Mouse (Mus musculus) forebrain, embryonic 16.5 days (tissue): Measurements from ENCODE around the gene Ifi202b. TPM values are rescaled to one million over a fixed set of nuclear protein-coding genes. Genes with fewer than 3 reads are reported as not detected.
A peak's percentile ranks its signal among the peaks of the same experiment; 100 is the strongest.
"Not testable (repeated sequence)": the region's sequence is repeated elsewhere in the genome, so short reads cannot be mapped to it uniquely, and the experiment has no call there.

Source experiments
- ATAC-seq: fragments of 200-750 bp; cut with Nextera tagmentation; 2 replicates; pipeline ENCODE4 v1.8.0; 2017; ENCODE audit warnings: mild to moderate bottlenecking, moderate library complexity
- H3K27ac ChIP-seq: fragments of 300-500 bp; sonication (generic); 2 replicates; pipeline ENCODE4 v1.5.1; 2014; ENCODE audit warnings: low read length, control low read depth
- H3K27me3 ChIP-seq: fragments of 300-500 bp; sonication (generic); replicated peaks from 2 replicates; pipeline ENCODE4 v1.6.1; 2014; ENCODE audit warnings: low read length; ENCODE audit not compliant: control insufficient read depth, insufficient read depth
- H3K36me3 ChIP-seq: fragments of 300-500 bp; sonication (generic); 2 replicates; pipeline ENCODE4 v1.6.1; 2014; ENCODE audit not compliant: control insufficient read depth, insufficient read depth
- H3K4me1 ChIP-seq: fragments of 300-500 bp; sonication (generic); replicated peaks from 2 replicates; pipeline ENCODE4 v1.6.1; 2014; ENCODE audit warnings: low read length; ENCODE audit not compliant: control insufficient read depth, insufficient read depth
- H3K4me2 ChIP-seq: fragments of 300-500 bp; sonication (generic); 2 replicates; pipeline ENCODE4 v1.6.1; 2014; ENCODE audit warnings: mild to moderate bottlenecking, low read length, control low read depth
- H3K4me3 ChIP-seq: fragments of 300-500 bp; sonication (generic); replicated peaks from 2 replicates; pipeline ENCODE4 v1.5.1; 2014; ENCODE audit warnings: mild to moderate bottlenecking, low read length, control low read depth
- H3K9ac ChIP-seq: fragments of 300-500 bp; sonication (generic); replicated peaks from 2 replicates; pipeline ENCODE4 v1.6.1; 2014; ENCODE audit warnings: low read depth, low read length, control low read depth
- H3K9me3 ChIP-seq: fragments of 300-500 bp; sonication (generic); 2 replicates; pipeline ENCODE4 v1.6.1; 2016; ENCODE audit warnings: low read length; ENCODE audit not compliant: control insufficient read depth
- WGBS: fragments of 180-500 bp; shearing (Covaris S2); extraction: QIAGEN DNeasy Blood & Tissue Kit; methylation state at CpG from one replicate; pipeline ENCODE4 v1.1.7; 2014; 5-methylcytosine and 5-hydroxymethylcytosine counted together
- polyA plus RNA-seq: library from polyadenylated mRNA; unstranded; fragments of >200 nt; fragmentation: Nextera tagmentation; extraction: Ambion mirVana; gene quantifications from 2 replicates; pipeline ENCODE4 v1.2.1, GENCODE M21; 2015

Gene Ifi202b
- polyA plus RNA-seq, 1 experiment from 2014 or later = not detected

- not testable (repeated sequence) for ATAC-seq
- WGBS = 65% methylated on average over 3 of the region's 3 CpGs
These were observed 22.5 kb downstream of the Ifi202b start for GRCm38 (mm10) chr1:173959998-173960397.

GRCm38 (mm10) chr1:173955839-173956527 is 26.6 kb downstream of the Ifi202b start:
- WGBS = 78% methylated on average over 3 of the region's 3 CpGs
- not testable (repeated sequence) for H3K36me3 ChIP-seq, H3K9me3 ChIP-seq, ATAC-seq, H3K27ac ChIP-seq, H3K27me3 ChIP-seq, H3K4me1 ChIP-seq, H3K4me3 ChIP-seq, H3K4me2 ChIP-seq, H3K9ac ChIP-seq

More at GRCm38 (mm10) chr1:173959998-173960397, 22.5 kb downstream of the Ifi202b start:
- not testable (repeated sequence) for H3K27ac ChIP-seq, H3K9me3 ChIP-seq, H3K36me3 ChIP-seq, H3K27me3 ChIP-seq, H3K9ac ChIP-seq, H3K4me3 ChIP-seq, H3K4me1 ChIP-seq, H3K4me2 ChIP-seq

- ATAC-seq = no peak
- H3K9ac ChIP-seq = no peak overlapping the region
- no peak overlapping the region for H3K27ac ChIP-seq
- no peak overlapping the region for H3K4me2 ChIP-seq
- no peaks in the 10 kb centered on the region for H3K4me1 ChIP-seq
- no peaks in the 10 kb centered on the region for H3K36me3 ChIP-seq
- WGBS = 83% methylated on average over 2 of the region's 2 CpGs
- H3K4me3 ChIP-seq = no peak overlapping the region
- H3K27me3 ChIP-seq = no peaks in the 10 kb centered on the region
- no peaks in the 10 kb centered on the region for H3K9me3 ChIP-seq
These were observed 27.3 kb downstream of the Ifi202b start for GRCm38 (mm10) chr1:173955071-173955796.

GRCm38 (mm10) chr1:173953563-173953962 is 29.0 kb downstream of the Ifi202b start:
- Histone ChIP-seq H3K9me3 (no peaks in the 10 kb centered on the region), H3K9ac (no peak overlapping the region), H3K36me3 (no peaks in the 10 kb centered on the region), H3K27ac (no peak overlapping the region), H3K4me2 (no peak overlapping the region), H3K27me3 (no peaks in the 10 kb centered on the region), H3K4me1 (no peaks in the 10 kb centered on the region), H3K4me3 (no peak overlapping the region)
- no peak for ATAC-seq
- 89% methylated on average over 1 of the region's 1 CpGs for WGBS

- not testable (repeated sequence) for H3K4me2 ChIP-seq
These were observed 33.5 kb downstream of the Ifi202b start for GRCm38 (mm10) chr1:173949044-173949443.

GRCm38 (mm10) chr1:173942780-173943066 is 39.8 kb downstream of the Ifi202b start:
- peak; percentile 72 for ATAC-seq
- H3K27ac ChIP-seq, H3K27me3 ChIP-seq: not testable (repeated sequence)

More at GRCm38 (mm10) chr1:173949044-173949443, 33.5 kb downstream of the Ifi202b start:
- H3K4me3 ChIP-seq, H3K27ac ChIP-seq, H3K36me3 ChIP-seq, H3K4me1 ChIP-seq, H3K9me3 ChIP-seq, ATAC-seq, H3K9ac ChIP-seq, H3K27me3 ChIP-seq: not testable (repeated sequence)
- WGBS = 91% methylated on average over 2 of the region's 2 CpGs

GRCm38 (mm10) chr1:173941924-173942779 is 40.4 kb downstream of the Ifi202b start, which contains the start of the genes Mndal and Ifi203:
Gene Mndal (minus strand): TSS chr1:173942491.
Gene Ifi203 (minus strand): TSS chr1:173942672.
- not testable (repeated sequence) for H3K27ac ChIP-seq, H3K27me3 ChIP-seq, H3K4me2 ChIP-seq, H3K4me1 ChIP-seq, H3K9me3 ChIP-seq, H3K36me3 ChIP-seq, H3K9ac ChIP-seq, H3K4me3 ChIP-seq
- peak; percentile 33; the same call in 1 of the 2 replicates for ATAC-seq
- WGBS = 70% methylated on average over 3 of the region's 3 CpGs

More at GRCm38 (mm10) chr1:173942780-173943066, 39.8 kb downstream of the Ifi202b start:
- H3K4me3 ChIP-seq, H3K9me3 ChIP-seq, H3K4me2 ChIP-seq, H3K9ac ChIP-seq, H3K4me1 ChIP-seq, H3K36me3 ChIP-seq: not testable (repeated sequence)

- ATAC-seq, H3K4me2 ChIP-seq, H3K27me3 ChIP-seq, H3K9me3 ChIP-seq, H3K4me1 ChIP-seq, H3K4me3 ChIP-seq, H3K9ac ChIP-seq, H3K27ac ChIP-seq, H3K36me3 ChIP-seq: not testable (repeated sequence)
- WGBS = 92% methylated on average over 2 of the region's 2 CpGs
These were observed 41.0 kb downstream of the Ifi202b start for GRCm38 (mm10) chr1:173941522-173941921.

GRCm38 (mm10) chr1:173919279-173919678 is 63.3 kb downstream of the Ifi202b start:
- not testable (repeated sequence) for ATAC-seq, H3K36me3 ChIP-seq, H3K27ac ChIP-seq, H3K9me3 ChIP-seq, H3K27me3 ChIP-seq, H3K4me1 ChIP-seq, H3K4me2 ChIP-seq, H3K9ac ChIP-seq, H3K4me3 ChIP-seq
- WGBS = 68% methylated on average over 2 of the region's 3 CpGs
